Mouse (Mus musculus) T-helper 1 cell (primary cell): ENCODE measurements at regions not wholly inside any gene's neighbourhood (a gene's known extent, or its start where the extent isn't known, plus 50 kb on each side); places are given as distances from the start of the nearest gene placed in this dataset.

Experiments
- in situ Hi-C: fragments of 300-600 bp; cut with MboI, MseI; formaldehyde crosslinking; loops from one replicate; pipeline ENCODE4 v1.15.1; 2025; ENCODE audit warnings: high pct_unique_total_duplicates

- in situ Hi-C loops: no loop called here
These were observed 58.3 kb upstream of the N6amt1 start for GRCm38 (mm10) chr16:87295727-87296126.

- in situ Hi-C loops: no loop called here
These were observed 61.2 kb upstream of the N6amt1 start for GRCm38 (mm10) chr16:87292826-87293225.

- in situ Hi-C loops: no loop called here
These were observed 62.3 kb upstream of the N6amt1 start for GRCm38 (mm10) chr16:87291716-87292115.

- in situ Hi-C loops: no loop called here
These were observed 68.3 kb upstream of the N6amt1 start for GRCm38 (mm10) chr16:87285639-87286038.

GRCm38 (mm10) chr16:87284835-87285510 lies 69.0 kb upstream of the N6amt1 start:
- in situ Hi-C loops: no loop called here

- in situ Hi-C loops: no loop called here
These were observed 75.5 kb upstream of the N6amt1 start for GRCm38 (mm10) chr16:87278518-87278917.

- in situ Hi-C loops: no loop called here
These were observed 81.6 kb upstream of the N6amt1 start for GRCm38 (mm10) chr16:87272363-87272762.

- in situ Hi-C loops: no loop called here
These were observed 85.8 kb upstream of the N6amt1 start for GRCm38 (mm10) chr16:87267954-87268804.

- in situ Hi-C loops: no loop called here
These were observed 86.5 kb upstream of the N6amt1 start for GRCm38 (mm10) chr16:87267517-87267916.

GRCm38 (mm10) chr16:87263571-87263970 lies 90.4 kb upstream of the N6amt1 start:
- in situ Hi-C loops: no loop called here

GRCm38 (mm10) chr16:87263041-87263440 lies 90.9 kb upstream of the N6amt1 start:
- in situ Hi-C loops: no loop called here

- in situ Hi-C loops: no loop called here
These were observed 91.5 kb upstream of the N6amt1 start for GRCm38 (mm10) chr16:87262497-87262896.

- in situ Hi-C loops: no loop called here
These were observed 92.5 kb upstream of the N6amt1 start for GRCm38 (mm10) chr16:87261527-87261926.

- in situ Hi-C loops: no loop called here
These were observed 99.2 kb upstream of the N6amt1 start for GRCm38 (mm10) chr16:87254736-87255135.

- in situ Hi-C loops: no loop called here
These were observed 103.5 kb upstream of the N6amt1 start for GRCm38 (mm10) chr16:87250531-87250930.

- in situ Hi-C loops: loop anchor here (5.0 to 10.0 kb wide), 4 partner anchors 185 to 1585 kb away; no protein-coding TSS in a partner anchor
These were observed 104.1 kb upstream of the N6amt1 start for GRCm38 (mm10) chr16:87249903-87250302.

GRCm38 (mm10) chr16:87248501-87249030 lies 105.4 kb upstream of the N6amt1 start:
- in situ Hi-C loops: loop anchor here (5.0 to 10.0 kb wide), 4 partner anchors 184 to 1584 kb away; no protein-coding TSS in a partner anchor

- in situ Hi-C loops: loop anchor here (5.0 to 10.0 kb wide), 4 partner anchors 181 to 1581 kb away; no protein-coding TSS in a partner anchor
These were observed 107.8 kb upstream of the N6amt1 start for GRCm38 (mm10) chr16:87245933-87246791.

GRCm38 (mm10) chr16:87245441-87245840 lies 108.5 kb upstream of the N6amt1 start:
- in situ Hi-C loops: loop anchor here (5.0 to 10.0 kb wide), 4 partner anchors 181 to 1581 kb away; no protein-coding TSS in a partner anchor

GRCm38 (mm10) chr16:87242027-87242426 lies 112.0 kb upstream of the N6amt1 start:
- in situ Hi-C loops: loop anchor here (10.0 kb wide), 3 partner anchors 177 to 1577 kb away; no protein-coding TSS in a partner anchor

GRCm38 (mm10) chr16:87239105-87239504 lies 114.9 kb upstream of the N6amt1 start:
- in situ Hi-C loops: no loop called here
